Mouse (Mus musculus) frontal cortex, postnatal 36 days (tissue): Measurements from ENCODE around the gene Ewsr1.
"Not testable (repeated sequence)": the region's sequence is repeated elsewhere in the genome, so short reads cannot be mapped to it uniquely, and the experiment has no call there.

Source experiments
- DNase-seq, 2 experiments: peaks; one replicate each; pipeline ENCODE4 v3.0.0; 2022; ENCODE audit warnings: low spot score in 2 of 2

Ewsr1 gene

GRCm38 (mm10) chr11:5098035-5098735 lies 881 bp downstream of the Ewsr1 start:
- DNase-seq: peak; percentile 67 to 71

GRCm38 (mm10) chr11:5096480-5097020 lies 2.5 kb downstream of the Ewsr1 start:
- DNase-seq: no peak

- DNase-seq: no peak
Measured at GRCm38 (mm10) chr11:5095877-5096276, 3.2 kb downstream of the Ewsr1 start.

GRCm38 (mm10) chr11:5091706-5092105 lies 7.4 kb downstream of the Ewsr1 start:
- DNase-seq: no peak

GRCm38 (mm10) chr11:5089147-5089546 lies 9.9 kb downstream of the Ewsr1 start:
- DNase-seq: no peak

GRCm38 (mm10) chr11:5076843-5077242 lies 22.2 kb downstream of the Ewsr1 start:
- DNase-seq: not testable (repeated sequence)

GRCm38 (mm10) chr11:5075760-5076159 lies 23.3 kb downstream of the Ewsr1 start:
- no peak for DNase-seq

- no peak for DNase-seq
Measured at GRCm38 (mm10) chr11:5074882-5075281, 24.2 kb downstream of the Ewsr1 start.

GRCm38 (mm10) chr11:5068126-5068971 lies 30.7 kb downstream of the Ewsr1 start:
- no peak for DNase-seq

GRCm38 (mm10) chr11:5067063-5067462 lies 32.0 kb downstream of the Ewsr1 start:
- DNase-seq: no peak

GRCm38 (mm10) chr11:5065056-5065821 lies 33.8 kb downstream of the Ewsr1 start, which contains the start of gene Gas2l1:
Gene Gas2l1, minus strand, starts transcription at chr11:5065327.
- peak; percentile 84 to 86 for DNase-seq

GRCm38 (mm10) chr11:5064282-5065055 lies 34.6 kb downstream of the Ewsr1 start:
- peak; percentile 46 to 49 for DNase-seq

GRCm38 (mm10) chr11:5063561-5064281 lies 35.3 kb downstream of the Ewsr1 start:
- DNase-seq: peak in 1 of 2 experiments; percentile 45

- DNase-seq: no peak
Measured at GRCm38 (mm10) chr11:5062860-5063505, 36.1 kb downstream of the Ewsr1 start.

GRCm38 (mm10) chr11:5062326-5062725 lies 36.7 kb downstream of the Ewsr1 start:
- DNase-seq: no peak

GRCm38 (mm10) chr11:5061413-5062139 lies 37.5 kb downstream of the Ewsr1 start:
- DNase-seq: peak; percentile 97

GRCm38 (mm10) chr11:5060756-5061412 lies 38.2 kb downstream of the Ewsr1 start:
- DNase-seq: peak; percentile 28 to 30

- peak; percentile 58 to 77 for DNase-seq
Measured at GRCm38 (mm10) chr11:5059704-5060156, 39.3 kb downstream of the Ewsr1 start.
